1 mouse cellular context compared by ENCODE assay signal in the genomic region with DNA sequence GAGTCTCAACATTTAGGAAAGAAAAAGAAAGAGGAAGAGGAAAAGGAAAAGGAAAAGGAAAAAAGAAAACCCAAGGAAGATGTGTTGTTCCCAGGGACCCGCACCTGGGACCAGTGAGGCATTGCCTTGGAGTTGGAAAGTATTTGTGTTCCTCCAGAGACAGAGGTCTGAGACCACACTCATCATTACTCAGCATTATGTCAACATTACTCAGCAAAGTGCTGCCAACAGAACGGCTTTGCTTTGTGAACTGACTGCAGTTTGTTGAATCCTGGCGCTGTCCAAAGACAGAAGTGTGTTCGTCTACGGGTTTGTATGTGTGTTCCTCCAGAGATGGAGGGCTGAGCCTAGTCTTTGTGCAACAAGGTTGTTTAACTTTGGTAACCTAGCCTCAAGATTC.
A peak's percentile ranks its signal among the peaks of the same experiment; 100 is the strongest.
TF ChIP-seq lines count a peak whose summit lies in the region.

No protein-coding gene starts in this region.

TF ChIP-seq in MEL, 35 proteins besides CTCF, POLR2A, EP300 and RAD21:
- TF ChIP-seq CHD1 (IDR thresholded peaks at IDR 0.05; ENCODE audit: low read depth, low read length) (no peak), USF1 (IDR thresholded peaks at IDR 0.05; ENCODE audit: low read depth, low read length) (no peak), MEF2A (IDR thresholded peaks at IDR 0.05; ENCODE audit: extremely low read depth, insufficient replicate concordance, low read depth, low read length, poor library complexity, severe bottlenecking) (no peak), MYC (IDR thresholded peaks at IDR 0.05; ENCODE audit: low read depth, low read length) (no peak), TAL1 (IDR thresholded peaks at IDR 0.05; ENCODE audit: low read length) (no peak), BHLHE40 (IDR thresholded peaks at IDR 0.05; ENCODE audit: borderline replicate concordance, low read depth, low read length) (no peak), GATA1 (IDR thresholded peaks at IDR 0.05; ENCODE audit: low read depth, low read length) (no peak), MAZ (IDR thresholded peaks at IDR 0.05; ENCODE audit: low read depth, low read length) (no peak), POLR2AphosphoS2 (IDR thresholded peaks at IDR 0.05; ENCODE audit: low read length) (no peak), SIN3A (IDR thresholded peaks at IDR 0.05; ENCODE audit: low read length) (peak; percentile 65; the same call in 1 of the 2 replicates), ZMIZ1 (IDR thresholded peaks at IDR 0.05; ENCODE audit: low read depth, low read length) (no peak), ELF1 (IDR thresholded peaks at IDR 0.05; ENCODE audit: low read depth, low read length) (no peak), TBP (IDR thresholded peaks at IDR 0.05; ENCODE audit: low read depth, low read length) (peak; percentile 48; the same call in 1 of the 2 replicates), MYB (IDR thresholded peaks at IDR 0.05; ENCODE audit: low read depth, low read length) (no peak), MXI1 (IDR thresholded peaks at IDR 0.05; ENCODE audit: low read depth, low read length) (peak; percentile 27; the same call in 1 of the 2 replicates), USF2 (IDR thresholded peaks at IDR 0.05; ENCODE audit: borderline replicate concordance in 1 of 2, insufficient read depth in 1 of 2, low read depth in 1 of 2, low read length in 2 of 2) (no peak), UBTF (IDR thresholded peaks at IDR 0.05; ENCODE audit: borderline replicate concordance, insufficient read depth, low read depth, low read length) (no peak), MAFK (IDR thresholded peaks at IDR 0.05; ENCODE audit: borderline replicate concordance, low read depth, low read length) (peak; percentile 85), ETS1 (IDR thresholded peaks at IDR 0.05; ENCODE audit: low read depth, low read length) (peak; percentile 57), NELFE (IDR thresholded peaks at IDR 0.05; ENCODE audit: low read depth, low read length) (no peak), MAX (IDR thresholded peaks at IDR 0.05; ENCODE audit: low read length) (0 out of 2 replicates have a peak, but pooled peaks have one; percentile 12), E2F4 (IDR thresholded peaks at IDR 0.05; ENCODE audit: borderline replicate concordance, low read depth, low read length) (no peak), NRF1 (IDR thresholded peaks at IDR 0.05; ENCODE audit: insufficient read depth, low read depth, low read length, poor library complexity, severe bottlenecking) (no peak), TCF12 (IDR thresholded peaks at IDR 0.05; ENCODE audit: low read depth, low read length) (no peak), HCFC1 (IDR thresholded peaks at IDR 0.05; ENCODE audit: low read depth, low read length) (no peak), CHD2 (IDR thresholded peaks at IDR 0.05; ENCODE audit: low read length) (no peak), ZNF384 (IDR thresholded peaks at IDR 0.05; ENCODE audit: low read depth, low read length) (no peak), ZKSCAN1 (IDR thresholded peaks at IDR 0.05; ENCODE audit: low read depth, low read length) (no peak), ZC3H11A (IDR thresholded peaks at IDR 0.05; ENCODE audit: low read depth, low read length) (no peak), JUND (IDR thresholded peaks at IDR 0.05; ENCODE audit: low read depth, low read length) (no peak), KAT2A (conservative IDR thresholded peaks at IDR 0.05; ENCODE audit: low read depth, low read length) (no peak), SMC3 (IDR thresholded peaks at IDR 0.05; ENCODE audit: low read depth, low read length) (no peak), RCOR1 (IDR thresholded peaks at IDR 0.05; ENCODE audit: low read depth, low read length) (no peak; the same call in 1 of the 2 replicates), GABPA (IDR thresholded peaks at IDR 0.05; ENCODE audit: low read depth, low read length) (peak; percentile 93), POLR2AphosphoS5 (IDR thresholded peaks at IDR 0.05; ENCODE audit: borderline replicate concordance, low read depth, low read length) (no peak)
